Mouse (Mus musculus): Measurements from ENCODE around the gene A530064D06Rik.

- TF ChIP-seq ZNF384 (IDR thresholded peaks at IDR 0.05; ENCODE audit: low read depth, low read length) (no peak), HCFC1 (IDR thresholded peaks at IDR 0.05; ENCODE audit: borderline replicate concordance, insufficient read depth, low read length) (no peak)
Measured at GRCm38 (mm10) chr17:48120456-48120855, 46.6 kb downstream of the A530064D06Rik start.

All from ES-E14 (cell line).